Mouse (Mus musculus): ENCODE results near the gene Rgs5. TPM values are rescaled to one million over a fixed set of nuclear protein-coding genes. Genes with fewer than 3 reads are reported as not detected.

Gene Rgs5
- not detected in 3 replicates for total RNA-seq (2017)

- ATAC-seq (replicated peaks; ENCODE audit: insufficient number of reproducible peaks, low FRiP score, low TSS enrichment, poor library complexity, severe bottlenecking): no peak
Observed at GRCm38 (mm10) chr1:169655256-169655655, at the start of gene Rgs5. Gene Rgs5 (plus strand): TSS chr1:169655501.

DNA sequence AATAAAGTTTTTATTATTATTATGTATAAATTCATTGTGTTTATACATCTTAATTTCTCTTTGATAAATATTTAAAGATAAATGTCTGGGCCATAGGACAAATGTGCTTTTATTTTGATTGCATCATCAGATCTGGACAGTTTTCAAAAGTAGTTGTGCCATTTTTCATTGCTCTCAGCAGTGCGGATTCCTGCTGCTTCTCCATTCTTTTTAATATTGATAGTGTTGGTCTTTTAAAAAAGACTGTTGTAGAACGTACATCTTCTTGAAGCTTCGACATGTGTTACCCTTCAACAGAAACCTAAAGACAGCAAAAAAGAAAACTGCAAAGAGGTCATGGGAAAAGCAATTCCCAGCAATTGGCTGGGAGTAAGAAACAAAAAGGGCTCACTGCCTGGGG lies 49.1 kb upstream of the Rgs5 start:
- ATAC-seq (replicated peaks; ENCODE audit: insufficient number of reproducible peaks, low FRiP score, low TSS enrichment, poor library complexity, severe bottlenecking): no peak

DNA sequence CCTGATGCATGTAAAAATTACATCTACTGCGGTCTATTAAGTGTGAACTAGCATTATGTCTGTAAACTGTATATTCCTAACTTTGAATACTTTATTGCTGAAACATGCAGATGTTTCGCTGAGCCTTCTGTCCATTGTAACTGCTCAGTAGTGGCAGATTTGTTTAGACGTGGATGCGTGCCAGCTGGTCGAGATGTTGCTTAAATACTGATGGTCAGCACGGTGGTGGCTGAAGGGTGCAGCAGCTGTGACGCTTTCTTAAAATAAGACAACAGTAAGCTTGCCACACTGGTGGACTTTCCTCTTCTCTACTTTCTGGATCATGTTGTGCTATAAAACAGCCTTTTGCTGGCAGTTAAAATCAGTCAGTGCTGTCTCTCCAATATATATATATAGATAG lies 25.6 kb upstream of the Rgs5 start:
- ATAC-seq (replicated peaks; ENCODE audit: insufficient number of reproducible peaks, low FRiP score, low TSS enrichment, poor library complexity, severe bottlenecking): no peak

DNA sequence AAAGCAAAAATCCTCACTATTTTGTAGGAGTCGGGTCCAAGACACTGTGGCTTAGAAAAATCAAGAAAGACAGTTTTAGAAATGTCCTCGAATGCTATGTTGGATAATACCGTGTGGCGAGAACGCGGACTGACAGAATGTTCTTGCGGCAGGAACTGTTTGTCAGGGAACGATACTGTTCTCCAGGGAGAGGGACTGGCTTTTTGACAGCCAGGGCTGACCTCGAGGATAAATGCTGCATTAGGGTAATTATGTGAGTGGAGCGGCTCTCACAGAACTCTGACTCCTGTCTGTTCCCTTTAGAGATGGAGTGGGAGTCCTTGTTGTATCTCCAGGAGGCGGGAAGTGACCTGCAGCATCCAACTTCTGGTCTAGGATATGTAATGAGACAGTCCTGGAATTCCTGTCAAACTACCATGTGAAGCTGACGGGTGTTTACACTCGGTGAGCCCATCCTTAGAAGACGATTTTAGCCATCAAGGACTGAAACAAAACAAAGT lies 18.0 kb upstream of the Rgs5 start:
- no peak for ATAC-seq (replicated peaks; ENCODE audit: insufficient number of reproducible peaks, low FRiP score, low TSS enrichment, poor library complexity, severe bottlenecking)

DNA sequence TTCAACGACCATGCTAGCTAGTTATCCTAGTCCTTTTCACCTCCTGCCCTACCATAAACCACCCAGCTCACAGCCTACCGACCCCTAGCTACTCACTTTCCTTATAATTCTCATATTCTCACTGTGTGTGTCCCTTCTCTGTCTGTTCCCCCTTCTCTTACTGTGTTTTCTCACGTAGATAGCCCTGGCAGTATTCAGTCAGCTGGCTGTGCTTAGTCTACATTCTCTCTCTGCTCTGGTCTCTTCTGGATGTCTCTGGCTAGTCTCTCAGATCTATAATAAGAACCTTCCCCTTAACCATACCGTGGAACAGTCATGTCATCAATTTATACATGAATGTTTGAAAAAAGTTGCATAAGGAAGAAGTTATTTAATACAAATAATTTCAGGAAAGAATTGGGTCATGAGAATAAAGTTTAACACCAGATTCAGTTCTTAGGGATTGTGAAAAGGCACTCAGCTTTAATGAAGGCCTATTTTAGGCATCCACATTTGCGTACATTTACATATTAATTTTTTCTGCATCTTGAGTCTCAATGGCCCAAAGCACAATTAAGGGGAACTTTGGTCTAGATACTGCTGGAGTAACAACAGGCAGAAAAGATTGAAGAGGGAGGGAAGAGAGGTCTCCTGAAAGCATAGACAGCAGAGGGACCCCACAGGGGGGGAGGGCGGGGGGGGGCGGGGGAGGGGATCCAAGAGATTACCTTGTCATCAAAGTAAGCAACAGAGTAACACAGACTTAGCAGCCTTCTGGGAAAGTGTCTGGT lies 10.2 kb upstream of the Rgs5 start:
- ATAC-seq (replicated peaks; ENCODE audit: insufficient number of reproducible peaks, low FRiP score, low TSS enrichment, poor library complexity, severe bottlenecking): no peak

DNA sequence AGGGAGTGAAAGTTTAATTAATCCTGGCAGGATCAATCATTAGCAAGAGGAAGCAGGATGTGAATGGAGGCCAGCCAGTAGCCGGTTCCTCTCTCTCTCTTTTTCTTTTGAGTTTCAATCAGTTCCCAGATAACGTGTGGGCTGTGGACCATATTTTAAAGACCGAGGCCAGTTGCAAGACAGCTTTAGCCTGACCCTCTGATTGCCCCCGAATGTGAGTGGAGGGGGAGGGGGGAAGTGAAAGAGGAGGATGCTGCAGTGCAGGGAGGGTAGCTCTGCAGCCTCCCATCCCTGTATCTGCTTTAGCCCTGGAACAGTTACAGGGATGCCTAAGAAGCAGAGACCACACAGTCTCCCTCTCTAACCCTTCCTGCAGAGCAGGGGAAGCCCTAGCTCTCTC lies 4.2 kb downstream of the Rgs5 start:
- no peak for ATAC-seq (replicated peaks; ENCODE audit: insufficient number of reproducible peaks, low FRiP score, low TSS enrichment, poor library complexity, severe bottlenecking)

GRCm38 (mm10) chr1:169667328-169667727 lies 12.0 kb downstream of the Rgs5 start:
- no peak for ATAC-seq (replicated peaks; ENCODE audit: insufficient number of reproducible peaks, low FRiP score, low TSS enrichment, poor library complexity, severe bottlenecking)

DNA sequence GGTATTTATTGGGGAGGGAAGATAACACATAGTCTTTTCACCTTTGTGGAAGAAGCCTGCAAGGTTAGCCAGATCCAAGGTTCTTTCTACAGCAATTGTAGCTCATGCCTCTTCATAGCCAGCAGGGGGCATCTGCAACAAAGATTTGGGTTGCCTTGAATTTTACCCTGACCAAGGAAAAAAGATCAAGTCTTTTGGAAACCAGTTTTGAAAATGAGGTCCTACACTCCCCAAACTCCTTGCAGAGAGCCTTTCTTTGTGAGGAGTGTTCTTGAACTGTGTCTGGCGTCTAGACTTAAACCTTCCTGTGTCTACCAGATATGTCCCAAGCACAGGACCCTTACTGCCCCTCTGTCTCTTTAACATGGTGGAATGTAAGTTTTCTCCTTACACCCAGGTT lies 15.4 kb downstream of the Rgs5 start:
- no peak for ATAC-seq (replicated peaks; ENCODE audit: insufficient number of reproducible peaks, low FRiP score, low TSS enrichment, poor library complexity, severe bottlenecking)

- ATAC-seq (replicated peaks; ENCODE audit: insufficient number of reproducible peaks, low FRiP score, low TSS enrichment, poor library complexity, severe bottlenecking): no peak
Observed at GRCm38 (mm10) chr1:169671801-169672200, 16.5 kb downstream of the Rgs5 start.

GRCm38 (mm10) chr1:169672272-169672671 lies 17.0 kb downstream of the Rgs5 start:
- ATAC-seq (replicated peaks; ENCODE audit: insufficient number of reproducible peaks, low FRiP score, low TSS enrichment, poor library complexity, severe bottlenecking): no peak

- ATAC-seq (replicated peaks; ENCODE audit: insufficient number of reproducible peaks, low FRiP score, low TSS enrichment, poor library complexity, severe bottlenecking): no peak
Observed at GRCm38 (mm10) chr1:169674116-169674515, 18.8 kb downstream of the Rgs5 start.

- ATAC-seq (replicated peaks; ENCODE audit: insufficient number of reproducible peaks, low FRiP score, low TSS enrichment, poor library complexity, severe bottlenecking): no peak
Observed at GRCm38 (mm10) chr1:169676751-169677150, 21.4 kb downstream of the Rgs5 start.

DNA sequence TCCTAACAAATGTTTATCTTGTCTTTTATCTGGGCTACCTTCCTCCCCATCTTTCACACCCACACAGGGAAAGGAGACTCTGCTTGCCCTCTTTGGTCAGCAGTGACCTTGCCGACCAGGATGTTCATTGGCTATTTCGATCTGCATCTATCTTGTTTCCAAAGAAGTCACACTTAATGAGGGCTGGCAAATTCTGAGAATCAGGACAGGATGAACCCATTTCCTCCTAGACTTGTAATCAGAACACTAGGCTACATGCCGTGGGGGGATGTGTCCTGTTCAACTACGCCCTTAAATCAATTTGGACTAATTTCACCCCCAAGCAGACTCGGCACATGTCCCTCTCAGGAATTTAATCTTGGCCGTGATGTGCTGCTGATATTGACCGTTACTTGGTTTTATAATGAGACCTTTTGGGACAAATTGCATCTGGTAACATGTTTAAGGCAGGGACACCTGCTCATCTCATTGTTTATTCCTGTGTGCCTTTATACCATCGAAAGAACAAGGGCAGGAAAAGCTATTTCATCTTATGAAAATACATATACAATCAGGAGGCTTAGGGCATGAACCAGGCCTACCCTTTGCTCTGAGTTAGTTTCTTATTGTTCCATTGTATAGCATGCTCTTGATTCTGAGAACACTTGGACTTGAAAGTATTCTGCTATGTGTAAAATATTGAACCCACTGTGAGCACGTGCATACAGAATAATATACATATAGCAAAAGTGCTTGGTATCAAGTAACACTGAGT lies 25.3 kb downstream of the Rgs5 start:
- no peak for ATAC-seq (replicated peaks; ENCODE audit: insufficient number of reproducible peaks, low FRiP score, low TSS enrichment, poor library complexity, severe bottlenecking)

GRCm38 (mm10) chr1:169682775-169683497 lies 27.6 kb downstream of the Rgs5 start:
- no peak for ATAC-seq (replicated peaks; ENCODE audit: insufficient number of reproducible peaks, low FRiP score, low TSS enrichment, poor library complexity, severe bottlenecking)

DNA sequence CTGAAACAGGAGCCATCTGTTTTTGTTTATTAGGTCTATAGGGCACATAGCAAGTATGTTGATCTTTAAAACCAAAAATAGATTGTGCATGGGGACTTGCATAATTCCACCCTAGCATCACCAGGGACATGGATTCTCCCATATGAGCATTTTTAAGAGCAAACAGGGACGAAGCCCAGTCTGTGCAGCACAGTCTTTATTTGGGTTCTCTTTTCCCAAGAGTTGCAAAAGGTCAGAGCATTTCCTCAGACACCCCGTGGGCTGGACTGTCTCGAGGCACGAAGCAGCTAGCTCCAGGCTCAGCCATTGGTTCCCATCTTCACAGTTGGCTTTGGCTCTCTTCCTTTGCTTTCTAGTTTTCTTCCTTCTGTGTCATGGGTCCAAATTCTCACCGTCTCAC lies 30.0 kb downstream of the Rgs5 start:
- ATAC-seq (replicated peaks; ENCODE audit: insufficient number of reproducible peaks, low FRiP score, low TSS enrichment, poor library complexity, severe bottlenecking): no peak

- ATAC-seq (replicated peaks; ENCODE audit: insufficient number of reproducible peaks, low FRiP score, low TSS enrichment, poor library complexity, severe bottlenecking): no peak
Observed at GRCm38 (mm10) chr1:169693040-169693439, 37.7 kb downstream of the Rgs5 start.

- ATAC-seq (replicated peaks; ENCODE audit: insufficient number of reproducible peaks, low FRiP score, low TSS enrichment, poor library complexity, severe bottlenecking): no peak
Observed at GRCm38 (mm10) chr1:169693537-169693936, 38.2 kb downstream of the Rgs5 start.

GRCm38 (mm10) chr1:169695356-169695755 lies 40.1 kb downstream of the Rgs5 start:
- no peak for ATAC-seq (replicated peaks; ENCODE audit: insufficient number of reproducible peaks, low FRiP score, low TSS enrichment, poor library complexity, severe bottlenecking)

- ATAC-seq (replicated peaks; ENCODE audit: insufficient number of reproducible peaks, low FRiP score, low TSS enrichment, poor library complexity, severe bottlenecking): no peak
Observed at GRCm38 (mm10) chr1:169697236-169697635, 41.9 kb downstream of the Rgs5 start.
